Mouse (Mus musculus) limb, embryonic 11.5 days (tissue): ENCODE measurements around the gene Efcc1. TPM values are rescaled to one million over a fixed set of nuclear protein-coding genes. Genes with fewer than 3 reads are reported as not detected.

Experiments
- ATAC-seq: fragments of 200-750 bp; cut with Nextera tagmentation; 2 replicates; pipeline ENCODE4 v1.8.0; 2017; ENCODE audit warnings: low read depth; ENCODE audit not compliant: insufficient number of reproducible peaks, low FRiP score, low TSS enrichment
- DNase-seq: peaks from one replicate; pipeline ENCODE4 v3.0.0-alpha.2; 2015; ENCODE audit warnings: low spot score
- H3K27ac ChIP-seq: fragments of 300-500 bp; sonication (generic); replicated peaks from 2 replicates; pipeline ENCODE4 v1.5.1; 2014; ENCODE audit warnings: low read depth, mild to moderate bottlenecking, low read length
- H3K27me3 ChIP-seq: fragments of 300-500 bp; sonication (generic); 2 replicates; pipeline ENCODE4 v1.6.1; 2014; ENCODE audit warnings: mild to moderate bottlenecking, low read length, mixed read lengths; ENCODE audit not compliant: control insufficient read depth, insufficient read depth
- H3K36me3 ChIP-seq: fragments of 300-500 bp; sonication (generic); 2 replicates; pipeline ENCODE4 v1.6.1; 2014; ENCODE audit warnings: mild to moderate bottlenecking, low read length, moderate library complexity, mixed read lengths; ENCODE audit not compliant: control insufficient read depth, insufficient read depth
- H3K4me1 ChIP-seq: fragments of 300-500 bp; sonication (generic); 2 replicates; pipeline ENCODE4 v1.6.1; 2014; ENCODE audit warnings: low read length, mixed read lengths; ENCODE audit not compliant: control insufficient read depth, insufficient read depth
- H3K4me2 ChIP-seq: fragments of 300-500 bp; sonication (generic); 2 replicates; pipeline ENCODE4 v1.6.1; 2014; ENCODE audit warnings: low read depth, mild to moderate bottlenecking, moderate library complexity; ENCODE audit not compliant: severe bottlenecking
- H3K4me3 ChIP-seq: fragments of 300-500 bp; sonication (generic); 2 replicates; pipeline ENCODE4 v1.5.1; 2014; ENCODE audit warnings: low read depth, low read length
- H3K9ac ChIP-seq: fragments of 300-500 bp; sonication (generic); 2 replicates; pipeline ENCODE4 v1.6.1; 2014; ENCODE audit warnings: mild to moderate bottlenecking, low read length
- H3K9me3 ChIP-seq: fragments of 300-500 bp; sonication (generic); 2 replicates; pipeline ENCODE4 v1.6.1; 2016; ENCODE audit warnings: low read length; ENCODE audit not compliant: control insufficient read depth
- WGBS: fragments of 180-500 bp; shearing (Covaris S2); extraction: QIAGEN DNeasy Blood & Tissue Kit; methylation state at CpG from one replicate; pipeline ENCODE4 v1.1.7; 2014; 5-methylcytosine and 5-hydroxymethylcytosine counted together
- polyA plus RNA-seq: library from polyadenylated mRNA; unstranded; fragments of >200 nt; fragmentation: Nextera tagmentation; extraction: Ambion mirVana; gene quantifications from 2 replicates; pipeline ENCODE4 v1.2.1, GENCODE M21; 2014

The Efcc1 gene
- polyA plus RNA-seq, 1 experiment from 2014 or later = 0.07 TPM

GRCm38 (mm10) chr6:87737921-87738626, 7.4 kb downstream of the Efcc1 start:
- peaks cover 12% of the 10 kb centered on the region for H3K27me3 ChIP-seq
- no peak overlapping the region for H3K9ac ChIP-seq
- H3K36me3 ChIP-seq = no peaks in the 10 kb centered on the region
- no peak for DNase-seq
- no peak overlapping the region for H3K27ac ChIP-seq
- H3K4me2 ChIP-seq = no peak overlapping the region
- WGBS = 65% methylated on average over 4 of the region's 4 CpGs
- H3K4me3 ChIP-seq = no peak overlapping the region
- ATAC-seq = no peak
- no peaks in the 10 kb centered on the region for H3K9me3 ChIP-seq
- H3K4me1 ChIP-seq = no peaks in the 10 kb centered on the region

GRCm38 (mm10) chr6:87739898-87740297, 9.2 kb downstream of the Efcc1 start:
- no peak overlapping the region for H3K27ac ChIP-seq
- H3K4me3 ChIP-seq = no peak overlapping the region
- ATAC-seq (no peak), DNase-seq (no peak)
- no peaks in the 10 kb centered on the region for H3K9me3 ChIP-seq
- no peaks in the 10 kb centered on the region for H3K4me1 ChIP-seq
- H3K27me3 ChIP-seq = no peaks in the 10 kb centered on the region
- no peak overlapping the region for H3K4me2 ChIP-seq
- H3K9ac ChIP-seq = no peak overlapping the region
- 51% methylated on average over 6 of the region's 6 CpGs for WGBS
- no peaks in the 10 kb centered on the region for H3K36me3 ChIP-seq

- DNase-seq = no peak
- H3K4me2 ChIP-seq = no peak overlapping the region
Observed at GRCm38 (mm10) chr6:87740496-87740895, 9.8 kb downstream of the Efcc1 start.

GRCm38 (mm10) chr6:87741978-87742377, 11.3 kb downstream of the Efcc1 start:
- H3K36me3 ChIP-seq = no peaks in the 10 kb centered on the region
- no peaks in the 10 kb centered on the region for H3K27me3 ChIP-seq
- no peak overlapping the region for H3K4me2 ChIP-seq
- ATAC-seq (no peak), DNase-seq (no peak)
- WGBS = 89% methylated on average over 8 of the region's 8 CpGs
- no peak overlapping the region for H3K4me3 ChIP-seq
- no peak overlapping the region for H3K9ac ChIP-seq
- no peaks in the 10 kb centered on the region for H3K9me3 ChIP-seq
- H3K4me1 ChIP-seq = no peaks in the 10 kb centered on the region
- no peak overlapping the region for H3K27ac ChIP-seq

More at GRCm38 (mm10) chr6:87740496-87740895, 9.8 kb downstream of the Efcc1 start:
- Histone ChIP-seq H3K4me3 (no peak overlapping the region), H3K27ac (no peak overlapping the region), H3K27me3 (no peaks in the 10 kb centered on the region), H3K9ac (no peak overlapping the region), H3K4me1 (no peaks in the 10 kb centered on the region), H3K36me3 (no peaks in the 10 kb centered on the region), H3K9me3 (no peaks in the 10 kb centered on the region)
- no peak for ATAC-seq

GRCm38 (mm10) chr6:87742804-87743203, 12.1 kb downstream of the Efcc1 start:
- Histone ChIP-seq H3K4me2 (no peak overlapping the region), H3K9ac (no peak overlapping the region), H3K4me1 (no peaks in the 10 kb centered on the region), H3K4me3 (no peak overlapping the region), H3K27me3 (no peaks in the 10 kb centered on the region), H3K36me3 (no peaks in the 10 kb centered on the region), H3K9me3 (no peaks in the 10 kb centered on the region), H3K27ac (no peak overlapping the region)
- DNase-seq (no peak), ATAC-seq (no peak)
- 86% methylated on average over 5 of the region's 5 CpGs for WGBS

- Histone ChIP-seq H3K36me3 (no peaks in the 10 kb centered on the region), H3K4me1 (no peaks in the 10 kb centered on the region), H3K4me3 (no peak overlapping the region), H3K27me3 (no peaks in the 10 kb centered on the region), H3K9ac (no peak overlapping the region), H3K27ac (no peak overlapping the region), H3K4me2 (no peak overlapping the region), H3K9me3 (no peaks in the 10 kb centered on the region)
- ATAC-seq (no peak), DNase-seq (no peak)
- WGBS = 80% methylated on average over 5 of the region's 5 CpGs
Observed at GRCm38 (mm10) chr6:87743281-87743680, 12.6 kb downstream of the Efcc1 start.

- Histone ChIP-seq H3K4me1 (no peaks in the 10 kb centered on the region), H3K36me3 (no peaks in the 10 kb centered on the region), H3K27ac (no peak overlapping the region), H3K4me2 (no peak overlapping the region), H3K27me3 (no peaks in the 10 kb centered on the region), H3K4me3 (no peak overlapping the region), H3K9me3 (no peaks in the 10 kb centered on the region), H3K9ac (no peak overlapping the region)
- WGBS = 85% methylated on average over 3 of the region's 3 CpGs
- DNase-seq = no peak
- ATAC-seq = no peak
Observed at GRCm38 (mm10) chr6:87744632-87745031, 14.0 kb downstream of the Efcc1 start.

GRCm38 (mm10) chr6:87745301-87745700, 14.6 kb downstream of the Efcc1 start:
- no peak overlapping the region for H3K9ac ChIP-seq
- H3K27me3 ChIP-seq = no peaks in the 10 kb centered on the region
- ATAC-seq (no peak), DNase-seq (no peak)
- no peaks in the 10 kb centered on the region for H3K4me1 ChIP-seq
- H3K36me3 ChIP-seq = no peaks in the 10 kb centered on the region
- no peak overlapping the region for H3K27ac ChIP-seq
- H3K9me3 ChIP-seq = no peaks in the 10 kb centered on the region
- 34% methylated on average over 1 of the region's 1 CpGs for WGBS
- no peak overlapping the region for H3K4me3 ChIP-seq
- no peak overlapping the region for H3K4me2 ChIP-seq

GRCm38 (mm10) chr6:87746059-87746458, 15.4 kb downstream of the Efcc1 start:
- DNase-seq (no peak), ATAC-seq (no peak)
- Histone ChIP-seq H3K27me3 (no peaks in the 10 kb centered on the region), H3K9ac (no peak overlapping the region), H3K4me2 (no peak overlapping the region), H3K36me3 (no peaks in the 10 kb centered on the region), H3K4me1 (no peaks in the 10 kb centered on the region), H3K27ac (no peak overlapping the region), H3K9me3 (no peaks in the 10 kb centered on the region), H3K4me3 (no peak overlapping the region)
- WGBS = 70% methylated on average over 3 of the region's 3 CpGs
